Mouse (Mus musculus): ENCODE data around the gene Gm12166. TPM values are rescaled to one million over a fixed set of nuclear protein-coding genes. Genes with fewer than 3 reads are reported as not detected.

Gene Gm12166
- total RNA-seq, 2 experiments from 2014 or later: 0.82 to 1.6 TPM

GRCm38 (mm10) chr11:46069408-46070003 is 17.4 kb upstream of the Gm12166 start:
- no peak for TF ChIP-seq CTCF (conservative IDR thresholded peaks at IDR 0.05)
- Histone ChIP-seq H3K4me3 (no peak overlapping the region), H3K27ac (no peak overlapping the region)
- DNase-seq (ENCODE audit: low spot score in 2 of 2): no peak

DNA sequence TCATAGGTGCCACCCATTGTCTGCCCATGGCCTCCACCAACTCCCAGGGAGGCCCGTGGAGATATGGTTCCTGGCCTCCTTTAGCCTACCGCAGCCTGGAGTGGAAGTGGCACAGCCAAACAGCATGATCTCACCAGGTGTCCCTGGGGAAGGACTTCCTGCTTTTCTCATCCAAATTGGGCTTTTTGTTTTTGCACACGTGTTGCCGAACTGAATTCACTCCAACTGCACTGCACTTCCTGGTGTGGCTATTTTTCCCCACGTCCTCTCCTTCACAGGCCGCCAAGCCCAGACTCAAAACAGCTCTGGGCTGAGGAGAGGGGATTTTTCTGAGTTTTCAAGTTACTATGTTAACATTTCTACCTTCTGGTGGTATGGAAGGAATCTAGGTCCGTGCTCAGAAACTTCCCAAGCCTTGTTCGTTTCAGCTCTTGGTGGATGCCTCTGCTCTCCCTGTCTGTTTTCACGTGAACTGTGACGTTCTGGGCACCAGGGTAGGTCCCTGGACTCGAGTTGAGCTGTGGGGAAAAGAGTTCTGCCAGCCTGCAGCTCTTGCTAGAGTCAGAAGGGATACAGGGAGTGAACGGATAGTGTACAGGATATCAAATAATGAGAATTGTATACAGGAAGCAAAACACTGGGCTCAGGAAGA is 16.8 kb upstream of the Gm12166 start:
- H3K27ac ChIP-seq: no peak overlapping the region
- no peak overlapping the region for H3K4me3 ChIP-seq
- no peak for DNase-seq (ENCODE audit: low spot score in 2 of 2)
- TF ChIP-seq CTCF (conservative IDR thresholded peaks at IDR 0.05): no peak

- no peak for TF ChIP-seq CTCF (conservative IDR thresholded peaks at IDR 0.05)
- DNase-seq (ENCODE audit: low spot score in 2 of 2): no peak
- H3K27ac ChIP-seq: no peak overlapping the region
- H3K4me3 ChIP-seq: no peak overlapping the region
Observed at GRCm38 (mm10) chr11:46067371-46068060, 15.4 kb upstream of the Gm12166 start.

- no peak overlapping the region for H3K4me3 ChIP-seq
- peak overlapping the region; percentile 62 for H3K27ac ChIP-seq
- no peak for TF ChIP-seq CTCF (conservative IDR thresholded peaks at IDR 0.05)
- peak in 1 of 2 experiments; percentile 25 for DNase-seq (ENCODE audit: low spot score in 2 of 2)
Observed at GRCm38 (mm10) chr11:46065201-46066011, 13.3 kb upstream of the Gm12166 start.

- no peak for DNase-seq (ENCODE audit: low spot score in 2 of 2)
- Histone ChIP-seq H3K27ac (peak overlapping the region; percentile 62; the same call in 1 of the 2 replicates), H3K4me3 (no peak overlapping the region)
- no peak for TF ChIP-seq CTCF (conservative IDR thresholded peaks at IDR 0.05)
Observed at GRCm38 (mm10) chr11:46064767-46065166, 12.6 kb upstream of the Gm12166 start.

- peak; percentile 44 for TF ChIP-seq CTCF (conservative IDR thresholded peaks at IDR 0.05)
- peak overlapping the region; percentile 73 for H3K27ac ChIP-seq
Observed at GRCm38 (mm10) chr11:46062993-46063731, 11.0 kb upstream of the Gm12166 start.

DNA sequence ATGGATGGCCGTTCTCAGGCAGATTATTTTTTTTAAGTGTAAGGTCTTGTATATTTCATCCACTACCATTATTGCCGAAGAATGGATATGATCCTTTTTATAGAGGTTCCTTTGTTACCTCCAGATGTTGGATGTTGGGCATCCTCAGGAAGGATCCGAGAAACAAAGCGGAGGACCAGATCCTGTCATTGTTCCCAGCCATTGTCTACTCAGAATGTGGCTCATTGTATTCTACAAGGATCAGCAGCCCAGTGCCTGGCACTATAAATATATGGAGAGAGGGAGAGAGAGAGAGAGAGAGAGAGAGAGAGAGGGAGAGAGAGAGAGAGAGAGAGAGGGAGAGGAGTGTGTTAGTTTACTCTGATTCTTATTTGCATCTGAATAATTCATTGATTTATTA is 10.4 kb upstream of the Gm12166 start:
- H3K27ac ChIP-seq: peak overlapping the region; percentile 74
- DNase-seq (ENCODE audit: low spot score in 2 of 2): no peak
- TF ChIP-seq CTCF (conservative IDR thresholded peaks at IDR 0.05): no peak
- H3K4me3 ChIP-seq: no peak overlapping the region

More at GRCm38 (mm10) chr11:46062993-46063731, 11.0 kb upstream of the Gm12166 start:
- H3K4me3 ChIP-seq: no peak overlapping the region
- DNase-seq (ENCODE audit: low spot score in 2 of 2): no peak

- peak overlapping the region; percentile 74 for H3K27ac ChIP-seq
- no peak for DNase-seq (ENCODE audit: low spot score in 2 of 2)
- no peak overlapping the region for H3K4me3 ChIP-seq
- TF ChIP-seq CTCF (conservative IDR thresholded peaks at IDR 0.05): no peak
Observed at GRCm38 (mm10) chr11:46061776-46062445, 9.8 kb upstream of the Gm12166 start.

- no peak for DNase-seq (ENCODE audit: low spot score in 2 of 2)
- TF ChIP-seq CTCF (conservative IDR thresholded peaks at IDR 0.05): no peak
- Histone ChIP-seq H3K27ac (no peak overlapping the region), H3K4me3 (no peak overlapping the region)
Observed at GRCm38 (mm10) chr11:46060651-46061020, 8.5 kb upstream of the Gm12166 start.

DNA sequence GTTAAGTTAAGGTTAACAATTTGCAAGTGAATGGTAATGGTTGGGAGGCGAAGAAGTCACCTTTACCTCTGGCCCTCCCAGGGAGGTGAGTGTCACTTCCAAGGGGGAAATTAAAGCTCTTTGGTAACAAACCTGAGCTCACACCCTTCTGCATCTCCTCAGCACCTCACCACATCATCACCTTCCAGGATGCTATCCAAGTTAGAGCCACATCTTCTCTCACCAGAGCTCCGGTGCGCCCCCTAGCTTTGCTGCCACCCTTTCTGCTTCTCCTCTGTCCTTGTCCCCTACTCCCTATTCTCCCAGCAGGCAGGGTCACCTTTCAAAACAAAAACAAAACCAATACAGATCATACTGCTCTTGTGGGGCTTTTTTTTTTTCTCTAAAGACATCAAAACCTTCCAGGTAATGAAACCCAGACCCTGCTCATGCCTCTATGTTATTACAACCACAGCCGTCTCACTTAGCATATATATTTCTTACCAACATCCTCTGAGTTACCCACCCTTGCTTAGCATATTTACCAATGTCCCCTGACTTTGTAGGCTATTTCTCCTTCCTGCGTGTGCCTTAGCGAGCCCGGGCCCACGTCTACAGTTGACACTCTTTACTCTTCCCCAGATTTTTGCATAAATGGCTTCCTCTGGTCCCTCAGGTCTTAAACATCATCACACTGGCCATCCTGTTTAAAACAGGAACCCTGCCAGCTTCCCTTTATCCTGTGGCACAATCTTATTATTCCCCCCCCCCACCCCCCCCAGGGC is 7.9 kb upstream of the Gm12166 start:
- TF ChIP-seq CTCF (conservative IDR thresholded peaks at IDR 0.05): peak; percentile 62
- no peak for DNase-seq (ENCODE audit: low spot score in 2 of 2)
- Histone ChIP-seq H3K27ac (no peak overlapping the region), H3K4me3 (no peak overlapping the region)

DNA sequence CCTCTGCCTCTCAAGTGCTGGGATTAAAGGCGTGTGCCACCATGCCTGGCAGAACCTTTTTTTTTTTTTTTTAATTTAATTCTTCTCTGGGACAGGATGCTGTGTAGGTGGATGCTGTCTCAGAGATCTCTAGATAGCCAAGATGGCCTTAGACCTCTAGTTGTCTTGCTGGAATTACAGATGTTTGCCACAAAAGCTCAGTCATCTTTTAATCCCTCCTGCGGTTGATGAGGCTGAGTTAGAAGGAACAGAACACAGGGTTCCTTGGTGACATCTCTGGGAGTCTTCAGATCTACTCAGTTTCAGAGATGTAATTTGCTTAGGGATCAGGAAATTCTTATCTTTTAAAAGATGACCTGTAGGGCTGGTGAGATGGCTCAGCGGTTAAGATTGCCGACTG is 6.8 kb upstream of the Gm12166 start:
- no peak overlapping the region for H3K27ac ChIP-seq
- TF ChIP-seq CTCF (conservative IDR thresholded peaks at IDR 0.05): no peak
- no peak overlapping the region for H3K4me3 ChIP-seq
- no peak for DNase-seq (ENCODE audit: low spot score in 2 of 2)

All from layer of hippocampus, adult 2 months (tissue).